Mouse (Mus musculus) c-Kit-positive CD71-positive TER-119-negative erythroid progenitor cells, embryonic 14.5 days (primary cell): ENCODE data around the gene Tmprss11f.
"Not testable (repeated sequence)": the region's sequence is repeated elsewhere in the genome, so short reads cannot be mapped to it uniquely, and the experiment has no call there.

Experiments
- DNase-seq: peaks from one replicate; pipeline ENCODE4 v3.0.0-alpha.2; 2013; ENCODE audit warnings: low read depth

The Tmprss11f gene

GRCm38 (mm10) chr5:86632324-86632723 is at the start of gene Tmprss11f:
TSS of gene Tmprss11f (minus strand) at chr5:86632424.
- DNase-seq: no peak

GRCm38 (mm10) chr5:86676262-86676661 is 44.0 kb upstream of the Tmprss11f start, which contains the start of gene Tmprss11b:
TSS of gene Tmprss11b (minus strand) at chr5:86676362.
- no peak for DNase-seq

GRCm38 (mm10) chr5:86649185-86649584 is 17.0 kb upstream of the Tmprss11f start:
- not testable (repeated sequence) for DNase-seq

GRCm38 (mm10) chr5:86640795-86641194 is 8.6 kb upstream of the Tmprss11f start:
- DNase-seq: no peak

- no peak for DNase-seq
These were observed 1.5 kb downstream of the Tmprss11f start for GRCm38 (mm10) chr5:86630700-86631099.

- DNase-seq: no peak
These were observed 10.4 kb downstream of the Tmprss11f start for GRCm38 (mm10) chr5:86621778-86622177.

- DNase-seq: no peak
These were observed 46.3 kb downstream of the Tmprss11f start for GRCm38 (mm10) chr5:86585896-86586295.

GRCm38 (mm10) chr5:86582618-86583017 is 49.6 kb downstream of the Tmprss11f start:
- DNase-seq: no peak

- DNase-seq: no peak
These were observed 50.2 kb downstream of the Tmprss11f start for GRCm38 (mm10) chr5:86581998-86582397.

- DNase-seq: not testable (repeated sequence)
These were observed 53.5 kb downstream of the Tmprss11f start for GRCm38 (mm10) chr5:86578761-86579160.

GRCm38 (mm10) chr5:86546693-86547092 is 85.5 kb downstream of the Tmprss11f start:
- DNase-seq: no peak

GRCm38 (mm10) chr5:86540601-86541000 is 91.6 kb downstream of the Tmprss11f start:
- no peak for DNase-seq

- DNase-seq: no peak
These were observed 103.5 kb downstream of the Tmprss11f start for GRCm38 (mm10) chr5:86528725-86529124.

- no peak for DNase-seq
These were observed 113.7 kb downstream of the Tmprss11f start, which contains the start of gene Tmprss11g for GRCm38 (mm10) chr5:86518500-86518899. TSS of gene Tmprss11g (minus strand) at chr5:86518600.

GRCm38 (mm10) chr5:86511538-86511937 is 120.7 kb downstream of the Tmprss11f start:
- DNase-seq: no peak

- no peak for DNase-seq
These were observed 138.8 kb downstream of the Tmprss11f start for GRCm38 (mm10) chr5:86493453-86493852.

- no peak for DNase-seq
These were observed 149.7 kb downstream of the Tmprss11f start for GRCm38 (mm10) chr5:86482562-86482961.

GRCm38 (mm10) chr5:86482031-86482430 is 150.2 kb downstream of the Tmprss11f start:
- no peak for DNase-seq

- DNase-seq: no peak
These were observed 158.4 kb downstream of the Tmprss11f start for GRCm38 (mm10) chr5:86473859-86474258.
